34 mouse cellular contexts compared by ENCODE assay signal in genomic region chr6:86398986-86399385, GRCm38 (mm10). TPM values are rescaled to one million over a fixed set of nuclear protein-coding genes. Genes with fewer than 3 reads are reported as not detected.
"Had no signal": no experiment of that assay in that cellular context is flagged by ENCODE, and none has a peak within 500 bp of the region (broad histone marks: within the 10 kb centered on the region; RNA-seq: fewer than 3 reads in every experiment).

No protein-coding gene starts in this region.

- H3K9ac ChIP-seq: heart, embryonic 13.5 days; heart, embryonic 15.5 days; hindbrain, embryonic 13.5 days; hindbrain, embryonic 15.5 days; intestine, embryonic 15.5 days; limb, embryonic 13.5 days; limb, embryonic 15.5 days; liver, embryonic 12.5 days; liver, embryonic 14.5 days had no signal

- H3K27me3 ChIP-seq: heart, embryonic 15.5 days; hindbrain, embryonic 13.5 days; hindbrain, embryonic 15.5 days; intestine, embryonic 15.5 days; limb, embryonic 15.5 days had no signal

- DNase-seq: gastrocnemius, adult 2 months; gastrocnemius, postnatal 10 days; gastrocnemius, postnatal 25 days; heart, adult 2 months; heart, postnatal 14 days; heart, postnatal 36 days; kidney, adult 18-20 months; kidney, adult 8-10 months; kidney, postnatal 10 days; kidney, postnatal 25 days; kidney, postnatal 4 days; layer of hippocampus, postnatal 36 days; left cerebral cortex, postnatal 4 days had no signal

- H3K4me3 ChIP-seq: gastrocnemius, adult 2 months; heart, adult 2 months; heart, embryonic 13.5 days; heart, embryonic 15.5 days; hindbrain, embryonic 10.5 days; hindbrain, embryonic 13.5 days; hindbrain, embryonic 15.5 days; intestine, embryonic 15.5 days; layer of hippocampus, adult 2 months; limb, embryonic 13.5 days; limb, embryonic 15.5 days; liver, embryonic 12.5 days had no signal

- ATAC-seq: inflammation-experienced regulatory T-cells, adult 6 months; intestine, embryonic 15.5 days; intestine, postnatal 0 days; liver, embryonic 12.5 days had no signal

- H3K9me3 ChIP-seq: heart, embryonic 13.5 days; heart, embryonic 15.5 days; hindbrain, embryonic 10.5 days; hindbrain, embryonic 13.5 days; hindbrain, embryonic 15.5 days; intestine, embryonic 15.5 days; limb, embryonic 13.5 days; limb, embryonic 15.5 days; liver, embryonic 12.5 days had no signal

- H3K36me3 ChIP-seq: heart, embryonic 15.5 days; intestine, embryonic 15.5 days; limb, embryonic 15.5 days had no signal

- H3K27ac ChIP-seq: gastrocnemius, adult 2 months; heart, adult 2 months; heart, embryonic 13.5 days; heart, embryonic 15.5 days; hindbrain, embryonic 10.5 days; hindbrain, embryonic 13.5 days; hindbrain, embryonic 15.5 days; intestine, embryonic 15.5 days; layer of hippocampus, adult 2 months; limb, embryonic 13.5 days; limb, embryonic 15.5 days; liver, embryonic 12.5 days; liver, embryonic 14.5 days had no signal

- H3K4me2 ChIP-seq: heart, embryonic 13.5 days; heart, embryonic 15.5 days; hindbrain, embryonic 13.5 days; hindbrain, embryonic 15.5 days; intestine, embryonic 15.5 days; limb, embryonic 13.5 days; limb, embryonic 15.5 days; liver, embryonic 12.5 days had no signal

RNA-seq across cellular contexts. Expression of gene Gm44790, which starts 27.5 kb away (rescaled TPM):
- total RNA-seq: gastrocnemius, postnatal 10 days; gastrocnemius, postnatal 25 days; gastrocnemius, postnatal 4 days; granulocyte monocyte progenitor cell, adult 5-6 weeks; heart, adult 2 months; heart, postnatal 14 days; heart, postnatal 36 days; layer of hippocampus, adult 2 months; layer of hippocampus, postnatal 10 days; left cerebral cortex, postnatal 25 days; left cerebral cortex, postnatal 4 days had no signal
- polyA plus RNA-seq: heart, adult 2 months; heart, embryonic 13.5 days; heart, embryonic 15.5 days; heart, postnatal 0 days; hindbrain, embryonic 10.5 days; hindbrain, embryonic 13.5 days; inflammation-experienced regulatory T-cells, adult 6 months; intestine, embryonic 15.5 days; intestine, postnatal 0 days; kidney, embryonic 14.5 days; kidney, embryonic 16.5 days; limb, embryonic 13.5 days; liver, embryonic 12.5 days; liver, embryonic 16.5 days had no signal
